Mouse (Mus musculus): ENCODE results near the gene Llph. TPM values are rescaled to one million over a fixed set of nuclear protein-coding genes. Genes with fewer than 3 reads are reported as not detected.

Gene Llph
- polyA plus RNA-seq, 1 experiment = 31.6 TPM

GRCm38 (mm10) chr10:120218996-120219395 is 7.9 kb upstream of the Llph start:
- H3K27ac ChIP-seq (ENCODE audit: insufficient read depth, low read length) = no peak overlapping the region
- TF ChIP-seq POLR2A (IDR thresholded peaks at IDR 0.05; ENCODE audit: low read depth, low read length) (no peak), CTCF (IDR thresholded peaks at IDR 0.05; ENCODE audit: borderline replicate concordance, insufficient read depth, low read length) (no peak)
- no peaks in the 10 kb centered on the region for H3K4me1 ChIP-seq (ENCODE audit: control insufficient read depth, insufficient read depth, low read length)
- H3K4me3 ChIP-seq (ENCODE audit: insufficient read depth, low read length) = no peak overlapping the region

GRCm38 (mm10) chr10:120219578-120220359 is 7.1 kb upstream of the Llph start:
- no peak for TF ChIP-seq POLR2A (IDR thresholded peaks at IDR 0.05; ENCODE audit: low read depth, low read length)
- no peak for TF ChIP-seq CTCF (IDR thresholded peaks at IDR 0.05; ENCODE audit: borderline replicate concordance, insufficient read depth, low read length)

DNA sequence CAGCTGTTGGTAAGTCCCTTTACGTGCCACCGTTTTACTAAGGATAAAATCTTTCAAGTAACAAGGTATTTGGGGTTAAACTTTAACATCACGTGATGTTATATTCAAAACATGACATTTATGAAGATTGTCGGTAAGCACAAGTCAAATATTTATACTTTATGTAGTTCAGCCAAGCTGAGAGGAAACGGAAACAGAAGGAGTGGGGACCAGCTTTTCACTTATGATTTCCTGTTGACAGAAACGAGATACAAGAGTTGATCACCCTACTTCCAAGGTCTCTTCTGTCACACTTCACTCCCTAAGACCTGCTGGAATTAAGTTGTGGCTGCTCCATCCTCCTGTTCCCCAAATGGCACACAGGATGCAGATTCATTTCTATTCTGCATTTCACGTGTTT is 6.1 kb upstream of the Llph start:
- no peak overlapping the region for H3K27ac ChIP-seq (ENCODE audit: insufficient read depth, low read length)
- no peak for TF ChIP-seq POLR2A (IDR thresholded peaks at IDR 0.05; ENCODE audit: low read depth, low read length)
- no peak for TF ChIP-seq CTCF (IDR thresholded peaks at IDR 0.05; ENCODE audit: borderline replicate concordance, insufficient read depth, low read length)
- H3K4me1 ChIP-seq (ENCODE audit: control insufficient read depth, insufficient read depth, low read length) = no peaks in the 10 kb centered on the region
- no peak overlapping the region for H3K4me3 ChIP-seq (ENCODE audit: insufficient read depth, low read length)

More at GRCm38 (mm10) chr10:120219578-120220359, 7.1 kb upstream of the Llph start:
- no peak overlapping the region for H3K27ac ChIP-seq (ENCODE audit: insufficient read depth, low read length)
- H3K4me3 ChIP-seq (ENCODE audit: insufficient read depth, low read length) = no peak overlapping the region
- no peaks in the 10 kb centered on the region for H3K4me1 ChIP-seq (ENCODE audit: control insufficient read depth, insufficient read depth, low read length)

DNA sequence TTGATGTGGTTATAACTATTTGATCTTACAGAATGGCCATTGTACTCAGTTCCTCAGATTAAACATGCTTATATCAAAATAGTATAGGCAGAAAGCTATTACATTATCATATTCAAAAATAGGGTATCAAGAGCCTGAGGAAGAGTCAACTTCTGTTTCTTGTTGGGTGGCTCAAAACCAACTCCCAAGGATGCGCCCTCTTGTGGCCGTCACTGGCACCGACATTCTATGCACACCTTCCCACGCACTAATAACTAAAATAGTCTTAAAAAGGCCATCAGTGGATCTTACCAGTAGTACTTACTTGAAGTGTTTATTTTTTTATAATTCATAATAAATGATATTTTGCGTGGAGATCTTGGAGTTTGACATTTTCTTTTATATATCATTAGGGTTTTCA is 4.8 kb downstream of the Llph start:
- TF ChIP-seq POLR2A (IDR thresholded peaks at IDR 0.05; ENCODE audit: low read depth, low read length) (no peak), CTCF (IDR thresholded peaks at IDR 0.05; ENCODE audit: borderline replicate concordance, insufficient read depth, low read length) (peak; percentile 65; the same call in 1 of the 2 replicates)
- Histone ChIP-seq H3K4me3 (ENCODE audit: insufficient read depth, low read length) (no peak overlapping the region), H3K27ac (ENCODE audit: insufficient read depth, low read length) (no peak overlapping the region), H3K4me1 (ENCODE audit: control insufficient read depth, insufficient read depth, low read length) (peaks cover 4% of the 10 kb centered on the region; the same call in 1 of the 2 replicates)

GRCm38 (mm10) chr10:120233655-120234367 is 6.9 kb downstream of the Llph start:
- Histone ChIP-seq H3K27ac (ENCODE audit: insufficient read depth, low read length) (no peak overlapping the region), H3K4me1 (ENCODE audit: control insufficient read depth, insufficient read depth, low read length) (no peaks in the 10 kb centered on the region), H3K4me3 (ENCODE audit: insufficient read depth, low read length) (no peak overlapping the region)
- no peak for TF ChIP-seq CTCF (IDR thresholded peaks at IDR 0.05; ENCODE audit: borderline replicate concordance, insufficient read depth, low read length)
- TF ChIP-seq POLR2A (IDR thresholded peaks at IDR 0.05; ENCODE audit: low read depth, low read length) = no peak

DNA sequence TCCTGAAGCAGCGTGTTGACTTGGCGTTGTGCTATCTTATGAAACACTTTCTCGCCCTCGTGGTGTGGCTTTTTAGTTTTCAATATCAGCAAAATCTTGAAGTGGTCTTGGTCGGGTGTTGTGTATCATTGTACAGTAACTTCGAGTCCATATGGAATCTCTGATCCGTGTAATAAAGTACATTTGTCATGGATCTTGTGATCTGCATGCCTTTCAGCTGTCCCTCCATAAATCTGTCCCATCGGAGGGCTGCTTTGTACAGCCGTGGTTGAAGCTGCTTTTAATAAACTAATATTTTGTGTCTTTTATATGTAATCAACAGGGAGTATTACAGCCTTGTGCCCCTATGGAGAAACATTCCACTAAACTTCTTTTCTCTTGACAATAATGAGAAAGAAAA is 10.0 kb downstream of the Llph start:
- Histone ChIP-seq H3K4me3 (ENCODE audit: insufficient read depth, low read length) (no peak overlapping the region), H3K4me1 (ENCODE audit: control insufficient read depth, insufficient read depth, low read length) (no peaks in the 10 kb centered on the region), H3K27ac (ENCODE audit: insufficient read depth, low read length) (no peak overlapping the region)
- no peak for TF ChIP-seq CTCF (IDR thresholded peaks at IDR 0.05; ENCODE audit: borderline replicate concordance, insufficient read depth, low read length)
- TF ChIP-seq POLR2A (IDR thresholded peaks at IDR 0.05; ENCODE audit: low read depth, low read length) = no peak

GRCm38 (mm10) chr10:120238241-120238640 is 11.4 kb downstream of the Llph start:
- TF ChIP-seq POLR2A (IDR thresholded peaks at IDR 0.05; ENCODE audit: low read depth, low read length) = no peak
- no peak for TF ChIP-seq CTCF (IDR thresholded peaks at IDR 0.05; ENCODE audit: borderline replicate concordance, insufficient read depth, low read length)
- Histone ChIP-seq H3K27ac (ENCODE audit: insufficient read depth, low read length) (no peak overlapping the region), H3K4me3 (ENCODE audit: insufficient read depth, low read length) (no peak overlapping the region), H3K4me1 (ENCODE audit: control insufficient read depth, insufficient read depth, low read length) (no peaks in the 10 kb centered on the region)

DNA sequence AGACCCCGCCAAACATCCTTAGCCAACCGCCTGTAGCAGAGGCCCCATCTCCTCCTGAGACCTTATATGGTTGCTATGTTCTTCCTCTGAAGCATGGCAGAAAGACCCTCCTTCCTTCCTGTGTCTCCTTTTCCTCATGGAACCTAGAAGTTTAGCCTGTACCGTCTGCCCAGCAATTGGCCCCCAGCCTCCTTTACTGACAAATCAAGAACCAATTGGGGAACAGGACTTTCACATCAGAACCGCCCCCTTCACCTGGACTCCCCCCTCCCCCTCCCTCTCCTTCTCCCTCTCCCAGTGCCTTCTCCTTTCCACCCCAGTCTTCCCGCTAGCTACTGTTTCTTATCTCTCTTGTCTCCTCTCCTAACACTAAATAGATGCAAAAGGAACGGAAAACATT is 12.6 kb downstream of the Llph start:
- no peak overlapping the region for H3K4me3 ChIP-seq (ENCODE audit: insufficient read depth, low read length)
- no peak overlapping the region for H3K27ac ChIP-seq (ENCODE audit: insufficient read depth, low read length)
- TF ChIP-seq POLR2A (IDR thresholded peaks at IDR 0.05; ENCODE audit: low read depth, low read length) (no peak), CTCF (IDR thresholded peaks at IDR 0.05; ENCODE audit: borderline replicate concordance, insufficient read depth, low read length) (no peak)
- no peaks in the 10 kb centered on the region for H3K4me1 ChIP-seq (ENCODE audit: control insufficient read depth, insufficient read depth, low read length)

- Histone ChIP-seq H3K27ac (ENCODE audit: insufficient read depth, low read length) (no peak overlapping the region), H3K4me3 (ENCODE audit: insufficient read depth, low read length) (no peak overlapping the region), H3K4me1 (ENCODE audit: control insufficient read depth, insufficient read depth, low read length) (no peaks in the 10 kb centered on the region)
- TF ChIP-seq POLR2A (IDR thresholded peaks at IDR 0.05; ENCODE audit: low read depth, low read length) = no peak
- TF ChIP-seq CTCF (IDR thresholded peaks at IDR 0.05; ENCODE audit: borderline replicate concordance, insufficient read depth, low read length) = no peak
Observed at GRCm38 (mm10) chr10:120242421-120242820, 15.6 kb downstream of the Llph start.

DNA sequence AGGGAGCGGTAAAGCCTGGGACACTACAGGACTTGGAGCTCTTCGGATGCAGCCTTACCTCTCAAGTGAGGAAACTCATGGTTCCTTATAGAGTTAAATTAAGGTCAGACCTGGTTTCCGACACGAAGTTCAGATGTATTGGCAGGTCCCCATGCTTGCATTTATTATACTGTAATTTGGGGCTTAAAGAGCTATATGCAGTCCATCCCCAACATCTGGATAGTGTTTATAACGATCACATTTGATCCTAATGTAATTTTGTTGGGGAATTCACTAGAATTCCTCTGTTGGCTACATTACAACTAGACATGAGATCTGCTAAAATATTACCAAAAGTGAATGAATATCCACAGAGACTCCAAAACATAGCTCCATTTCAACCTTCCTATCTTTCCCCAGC is 18.8 kb downstream of the Llph start:
- no peaks in the 10 kb centered on the region for H3K4me1 ChIP-seq (ENCODE audit: control insufficient read depth, insufficient read depth, low read length)
- no peak overlapping the region for H3K27ac ChIP-seq (ENCODE audit: insufficient read depth, low read length)

More for the DNA sequence above, 18.8 kb downstream of the Llph start:
- TF ChIP-seq CTCF (IDR thresholded peaks at IDR 0.05; ENCODE audit: borderline replicate concordance, insufficient read depth, low read length) (no peak), POLR2A (IDR thresholded peaks at IDR 0.05; ENCODE audit: low read depth, low read length) (no peak)
- no peak overlapping the region for H3K4me3 ChIP-seq (ENCODE audit: insufficient read depth, low read length)
